Mouse (Mus musculus) liver, embryonic 12.5 days (tissue): Measurements from ENCODE around the gene Fam50a. TPM values are rescaled to one million over a fixed set of nuclear protein-coding genes. Genes with fewer than 3 reads are reported as not detected.
A peak's percentile ranks its signal among the peaks of the same experiment; 100 is the strongest.

ENCODE experiments used
- ATAC-seq: fragments of 200-750 bp; cut with Nextera tagmentation; 2 replicates; pipeline ENCODE4 v1.8.0; 2017; ENCODE audit warnings: moderate number of reproducible peaks, mild to moderate bottlenecking, moderate library complexity
- H3K27ac ChIP-seq: fragments of 300-500 bp; sonication (generic); 2 replicates; pipeline ENCODE4 v1.5.1; 2016; ENCODE audit warnings: mild to moderate bottlenecking
- H3K27me3 ChIP-seq: fragments of 300-500 bp; sonication (generic); replicated peaks from 2 replicates; pipeline ENCODE4 v1.6.1; 2016; ENCODE audit warnings: mild to moderate bottlenecking, moderate library complexity
- H3K36me3 ChIP-seq: fragments of 300-500 bp; sonication (generic); 2 replicates; pipeline ENCODE4 v1.6.1; 2016; ENCODE audit warnings: mild to moderate bottlenecking, moderate library complexity
- H3K4me1 ChIP-seq: fragments of 300-500 bp; sonication (generic); 2 replicates; pipeline ENCODE4 v1.6.1; 2016
- H3K4me2 ChIP-seq: fragments of 300-500 bp; sonication (generic); 2 replicates; pipeline ENCODE4 v1.6.1; 2016; ENCODE audit warnings: mild to moderate bottlenecking, moderate library complexity
- H3K4me3 ChIP-seq: fragments of 300-500 bp; sonication (generic); 2 replicates; pipeline ENCODE4 v1.5.1; 2016; ENCODE audit warnings: mild to moderate bottlenecking, moderate library complexity
- H3K9ac ChIP-seq: fragments of 300-500 bp; sonication (generic); 2 replicates; pipeline ENCODE4 v1.6.1; 2016; ENCODE audit warnings: mild to moderate bottlenecking, moderate library complexity
- H3K9me3 ChIP-seq: fragments of 300-500 bp; sonication (generic); replicated peaks from 2 replicates; pipeline ENCODE4 v1.6.1; 2016; ENCODE audit warnings: mild to moderate bottlenecking, moderate library complexity
- WGBS: fragments of 180-500 bp; shearing (Covaris S2); methylation state at CpG from one replicate; pipeline ENCODE4 v1.1.7; 2016; ENCODE audit not compliant: insufficient replicate concordance; 5-methylcytosine and 5-hydroxymethylcytosine counted together
- polyA plus RNA-seq: library from polyadenylated mRNA; unstranded; fragments of >200 nt; fragmentation: Nextera tagmentation; extraction: Ambion mirVana; gene quantifications from 2 replicates; pipeline ENCODE4 v1.2.1, GENCODE M21; 2016

Fam50a gene
- polyA plus RNA-seq: 44.3 and 44.5 TPM in 2 replicates

- Histone ChIP-seq H3K36me3 (peaks cover 59% of the 10 kb centered on the region), H3K9me3 (no peaks in the 10 kb centered on the region), H3K27ac (peak within 1 kb of the TSS; percentile 88), H3K27me3 (0 out of 2 replicates have a peak, but pooled peaks cover 3% of the 10 kb centered on the region), H3K4me1 (peaks cover 21% of the 10 kb centered on the region), H3K4me3 (peak within 1 kb of the TSS; percentile 71), H3K9ac (peak within 1 kb of the TSS; percentile 81), H3K4me2 (peak within 1 kb of the TSS; percentile 90)
- ATAC-seq: peak; percentile 95
- WGBS: 11% methylated on average over 59 of the region's 59 CpGs
These were observed at the start of gene Fam50a for GRCm38 (mm10) chrX:74312540-74313464. TSS of gene Fam50a (plus strand) at chrX:74313033.

- Histone ChIP-seq H3K9ac (peak overlapping the region; percentile 60), H3K4me3 (peak overlapping the region; percentile 69), H3K4me1 (peaks cover 11% of the 10 kb centered on the region), H3K27ac (peak overlapping the region; percentile 91), H3K4me2 (peak overlapping the region; percentile 66), H3K27me3 (no peaks in the 10 kb centered on the region), H3K36me3 (peaks cover 16% of the 10 kb centered on the region), H3K9me3 (no peaks in the 10 kb centered on the region)
- peak; percentile 14 for ATAC-seq
- WGBS: 29% methylated on average over 3 of the region's 3 CpGs
These were observed 43.1 kb upstream of the Fam50a start for GRCm38 (mm10) chrX:74269736-74270061.

GRCm38 (mm10) chrX:74270062-74270901 is 42.6 kb upstream of the Fam50a start, which contains the start of gene Rpl10:
TSS of gene Rpl10 (plus strand) at chrX:74270812.
- H3K9me3 ChIP-seq: no peaks in the 10 kb centered on the region
- peak within 1 kb of the TSS; percentile 83 for H3K9ac ChIP-seq
- peak; percentile 93 for ATAC-seq
- no peaks in the 10 kb centered on the region for H3K27me3 ChIP-seq
- peak within 1 kb of the TSS; percentile 66 for H3K4me2 ChIP-seq
- WGBS: 8% methylated on average over 42 of the region's 42 CpGs
- H3K27ac ChIP-seq: peak within 1 kb of the TSS; percentile 91
- H3K4me3 ChIP-seq: peak within 1 kb of the TSS; percentile 69
- peaks cover 11% of the 10 kb centered on the region for H3K4me1 ChIP-seq
- peaks cover 16% of the 10 kb centered on the region for H3K36me3 ChIP-seq

DNA sequence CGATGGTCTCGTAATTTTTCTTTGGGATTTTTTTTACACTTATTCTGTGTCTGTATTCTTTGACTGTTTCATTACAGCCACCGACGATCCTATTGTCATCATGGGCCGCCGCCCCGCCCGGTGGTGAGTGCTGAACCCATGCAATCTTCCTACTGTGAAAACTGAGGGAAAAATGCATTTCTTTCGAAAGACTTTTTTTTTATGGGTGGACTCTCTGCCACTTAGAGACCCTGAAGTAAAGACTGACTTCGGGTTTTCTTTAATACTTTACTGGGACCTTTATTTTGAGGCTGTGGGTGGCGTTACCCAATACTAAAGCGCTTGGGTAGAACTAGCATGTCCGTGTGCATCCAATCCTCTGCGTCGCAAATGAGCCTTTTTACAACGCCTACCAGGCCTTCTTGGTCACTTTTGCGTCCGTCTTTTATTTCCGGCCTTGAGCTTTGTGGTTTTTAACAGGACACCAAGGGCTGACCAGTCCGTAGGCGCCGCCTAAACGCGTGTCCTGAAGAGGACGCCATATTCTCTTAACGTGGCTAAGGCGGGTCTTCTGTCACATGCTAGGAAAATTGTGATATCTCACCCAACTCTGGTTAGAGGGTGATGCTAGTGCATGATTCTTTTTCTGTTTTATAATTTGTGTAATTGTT is 41.8 kb upstream of the Fam50a start:
- peaks cover 17% of the 10 kb centered on the region for H3K36me3 ChIP-seq
- 9% methylated on average over 27 of the region's 27 CpGs for WGBS
- peak overlapping the region; percentile 69 for H3K4me3 ChIP-seq
- peak overlapping the region; percentile 63 for H3K4me2 ChIP-seq
- H3K4me1 ChIP-seq: peaks cover 11% of the 10 kb centered on the region
- ATAC-seq: no peak
- H3K27me3 ChIP-seq: no peaks in the 10 kb centered on the region
- H3K9ac ChIP-seq: peak overlapping the region; percentile 83
- H3K27ac ChIP-seq: peak overlapping the region; percentile 81
- H3K9me3 ChIP-seq: no peaks in the 10 kb centered on the region

- H3K27ac ChIP-seq: peak overlapping the region; percentile 56
These were observed 39.2 kb upstream of the Fam50a start for GRCm38 (mm10) chrX:74273422-74274322.

DNA sequence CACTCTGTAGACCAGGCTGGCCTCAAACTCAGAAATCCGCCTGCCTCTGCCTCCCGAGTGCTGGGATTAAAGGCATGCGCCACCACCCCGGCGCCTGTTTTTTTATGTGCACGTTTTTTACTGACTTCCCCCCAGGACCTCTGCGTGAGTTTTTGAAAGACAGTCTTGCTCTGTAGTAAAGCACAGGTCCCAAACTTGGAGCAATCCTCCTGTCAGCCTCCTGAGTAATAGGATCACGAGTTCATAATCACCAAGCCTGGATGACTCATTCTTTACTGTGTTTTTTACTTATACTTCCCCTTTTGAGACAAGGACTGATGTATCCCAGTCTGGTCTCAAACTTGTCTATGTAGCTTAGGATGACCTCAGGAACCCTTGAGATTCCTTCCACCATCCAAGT is 34.9 kb upstream of the Fam50a start:
- no peak for ATAC-seq
- no peaks in the 10 kb centered on the region for H3K9me3 ChIP-seq
- 53% methylated on average over 8 of the region's 8 CpGs for WGBS

More at GRCm38 (mm10) chrX:74273422-74274322, 39.2 kb upstream of the Fam50a start:
- H3K9ac ChIP-seq: no peak overlapping the region
- H3K27me3 ChIP-seq: no peaks in the 10 kb centered on the region
- peaks cover 24% of the 10 kb centered on the region for H3K36me3 ChIP-seq
- no peak for ATAC-seq
- H3K4me2 ChIP-seq: 0 out of 2 replicates have a peak overlapping the region, but pooled peaks have one; percentile 3
- no peaks in the 10 kb centered on the region for H3K9me3 ChIP-seq
- no peak overlapping the region for H3K4me3 ChIP-seq
- peaks cover 19% of the 10 kb centered on the region for H3K4me1 ChIP-seq
- 17% methylated on average over 10 of the region's 10 CpGs for WGBS

GRCm38 (mm10) chrX:74281041-74281731 is 31.6 kb upstream of the Fam50a start:
- Histone ChIP-seq H3K27ac (peak overlapping the region; percentile 95), H3K4me2 (peak overlapping the region; percentile 85), H3K9ac (peak overlapping the region; percentile 76), H3K4me1 (peaks cover 34% of the 10 kb centered on the region), H3K27me3 (no peaks in the 10 kb centered on the region), H3K9me3 (no peaks in the 10 kb centered on the region), H3K36me3 (peaks cover 16% of the 10 kb centered on the region; the same call in 1 of the 2 replicates), H3K4me3 (peak overlapping the region; percentile 71)
- peak; percentile 3; the same call in 1 of the 2 replicates for ATAC-seq
- 11% methylated on average over 14 of the region's 14 CpGs for WGBS

More for the DNA sequence above, 34.9 kb upstream of the Fam50a start:
- Histone ChIP-seq H3K4me2 (no peak overlapping the region), H3K9ac (no peak overlapping the region), H3K27ac (no peak overlapping the region), H3K4me3 (no peak overlapping the region), H3K27me3 (no peaks in the 10 kb centered on the region), H3K36me3 (peaks cover 15% of the 10 kb centered on the region; the same call in 1 of the 2 replicates), H3K4me1 (peaks cover 22% of the 10 kb centered on the region; the same call in 1 of the 2 replicates)

DNA sequence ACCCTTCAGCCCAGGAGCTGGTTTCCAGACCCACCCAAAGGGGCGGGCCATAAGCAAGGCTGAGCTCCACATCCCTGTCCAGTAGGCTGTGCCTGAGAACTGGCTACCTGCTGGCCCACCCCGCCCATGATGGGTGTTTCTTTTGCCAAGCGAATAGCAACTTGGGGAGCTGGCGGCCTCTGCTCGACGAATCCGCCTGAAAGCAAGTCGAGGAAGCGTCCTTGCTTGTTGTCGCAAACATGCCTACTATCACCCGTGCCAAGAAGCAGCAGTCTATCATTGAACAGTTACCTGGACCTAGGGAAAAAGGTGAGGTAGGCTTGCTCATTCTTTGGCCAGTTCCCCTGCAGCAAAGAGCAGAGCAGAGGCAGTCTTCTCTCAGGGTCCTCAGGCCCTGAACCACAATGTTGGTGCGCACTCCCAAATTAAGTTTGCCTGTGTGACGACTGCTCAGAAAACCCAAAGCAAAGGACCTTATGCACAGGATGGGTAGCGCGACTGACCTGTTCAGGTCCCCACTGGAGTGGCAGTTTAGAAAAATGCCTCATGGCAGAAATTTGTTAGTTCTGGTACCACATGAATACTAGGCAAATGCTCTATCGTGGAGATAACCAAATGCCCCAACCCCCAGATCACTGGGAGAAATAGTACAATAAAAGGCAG is 31.0 kb upstream of the Fam50a start, which contains the start of the genes Taz and Dnase1l1:
Gene Taz, plus strand, starts transcription at position 181 of the 663 bp plus-strand sequence.
Gene Dnase1l1, minus strand, starts transcription at position 606 of the 663 bp plus-strand sequence.
- Histone ChIP-seq H3K9me3 (no peaks in the 10 kb centered on the region), H3K4me3 (peak within 1 kb of the TSS; percentile 71), H3K4me2 (peak within 1 kb of the TSS; percentile 85), H3K4me1 (peaks cover 34% of the 10 kb centered on the region), H3K27ac (peak within 1 kb of the TSS; percentile 95), H3K27me3 (no peaks in the 10 kb centered on the region), H3K36me3 (peaks cover 10% of the 10 kb centered on the region; the same call in 1 of the 2 replicates), H3K9ac (peak within 1 kb of the TSS; percentile 76)
- 6% methylated on average over 16 of the region's 16 CpGs for WGBS
- ATAC-seq: peak; percentile 97

- peak overlapping the region; percentile 71 for H3K4me3 ChIP-seq
- no peaks in the 10 kb centered on the region for H3K9me3 ChIP-seq
- H3K4me2 ChIP-seq: peak overlapping the region; percentile 85
- H3K27ac ChIP-seq: peak overlapping the region; percentile 95
- H3K27me3 ChIP-seq: no peaks in the 10 kb centered on the region
- WGBS: 6% methylated on average over 39 of the region's 39 CpGs
- peak; percentile 52 for ATAC-seq
- H3K4me1 ChIP-seq: peaks cover 34% of the 10 kb centered on the region
- H3K36me3 ChIP-seq: peaks cover 10% of the 10 kb centered on the region; the same call in 1 of the 2 replicates
- peak overlapping the region; percentile 76 for H3K9ac ChIP-seq
These were observed 30.3 kb upstream of the Fam50a start for GRCm38 (mm10) chrX:74282395-74283091.
